Mouse (Mus musculus) frontal cortex, postnatal 14 days (tissue): ENCODE data around the gene Frmd4b.
"Not testable (repeated sequence)": the region's sequence is repeated elsewhere in the genome, so short reads cannot be mapped to it uniquely, and the experiment has no call there.

ENCODE experiments used
- DNase-seq, 2 experiments: peaks; one replicate each; pipeline ENCODE4 v3.0.0; 2022; ENCODE audit warnings: low spot score in 2 of 2

Gene Frmd4b

DNA sequence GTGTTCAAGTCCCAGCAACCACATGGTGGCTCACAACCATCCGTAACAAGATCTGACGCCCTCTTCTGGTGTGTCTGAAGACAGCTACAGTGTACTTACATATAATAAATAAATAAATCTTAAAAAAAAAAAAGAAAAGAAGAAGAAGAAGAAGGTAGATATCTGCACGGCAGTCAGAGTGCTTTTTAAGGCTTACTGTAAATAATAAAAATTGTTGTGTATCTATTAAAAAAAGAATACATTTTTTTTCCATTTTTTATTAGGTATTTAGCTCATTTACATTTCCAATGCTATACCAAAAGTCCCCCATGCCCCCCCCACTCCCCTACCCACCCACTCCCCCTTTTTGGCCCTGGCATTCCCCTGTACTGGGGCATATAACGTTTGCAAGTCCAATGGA lies 259.7 kb downstream of the Frmd4b start:
- DNase-seq = not testable (repeated sequence)

DNA sequence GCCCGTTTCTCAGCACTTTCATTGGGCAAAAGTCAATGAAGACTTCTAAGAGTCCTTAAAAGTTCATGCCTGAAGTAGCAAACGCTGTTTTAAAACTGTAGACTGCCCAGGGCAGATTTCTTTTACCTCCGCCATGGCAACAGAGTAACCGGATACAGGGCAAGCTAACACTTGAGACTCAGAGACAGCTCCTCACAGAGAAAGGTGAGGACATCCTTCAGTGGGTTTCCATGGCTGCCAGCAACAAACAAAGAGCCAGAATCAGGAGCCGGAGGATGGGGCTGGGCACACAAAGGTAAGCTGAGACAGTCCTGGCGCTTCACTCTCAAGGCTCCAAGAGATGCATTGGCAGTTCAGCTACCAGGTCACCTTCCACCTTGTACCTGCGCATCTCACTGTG lies 260.7 kb downstream of the Frmd4b start:
- no peak for DNase-seq

DNA sequence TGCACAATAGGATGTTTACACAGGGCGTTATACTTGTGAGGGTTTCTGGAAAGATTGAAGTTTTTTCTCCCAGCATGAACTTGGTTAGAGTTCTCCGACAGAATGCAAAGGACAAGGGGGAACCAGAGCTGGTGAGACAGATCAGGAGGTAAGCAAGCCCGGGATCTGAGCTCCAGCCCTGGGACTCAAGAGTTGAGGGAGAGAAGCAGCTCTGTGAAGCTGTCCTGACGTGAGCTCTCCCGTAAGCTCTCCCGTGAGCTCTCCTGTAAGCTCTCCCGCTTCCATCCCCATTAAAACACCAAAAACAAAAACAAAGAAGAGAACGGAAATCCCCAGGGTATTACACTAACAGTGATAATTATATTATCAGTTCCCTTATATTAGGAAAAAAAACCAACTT lies 262.2 kb downstream of the Frmd4b start:
- DNase-seq = no peak

DNA sequence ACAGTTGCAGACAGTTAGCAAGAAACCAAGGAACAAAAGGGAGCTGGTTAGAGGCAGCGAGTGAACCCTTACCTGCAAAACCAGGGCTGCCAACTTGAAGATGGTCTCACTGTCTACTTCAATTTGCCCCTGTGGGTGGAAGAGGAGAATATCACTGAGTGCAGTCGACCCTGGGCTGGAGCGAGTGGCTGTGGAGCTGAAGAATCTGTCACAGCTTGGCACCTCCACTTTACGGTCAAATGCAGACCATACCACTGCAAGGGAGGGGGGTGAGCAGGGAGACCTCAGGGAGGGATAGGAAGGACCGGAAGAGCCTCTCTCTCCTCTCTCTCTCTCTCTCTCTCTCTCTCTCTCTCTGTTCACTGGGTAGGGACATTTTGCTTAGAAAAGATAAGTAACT lies 263.4 kb downstream of the Frmd4b start:
- no peak for DNase-seq

DNA sequence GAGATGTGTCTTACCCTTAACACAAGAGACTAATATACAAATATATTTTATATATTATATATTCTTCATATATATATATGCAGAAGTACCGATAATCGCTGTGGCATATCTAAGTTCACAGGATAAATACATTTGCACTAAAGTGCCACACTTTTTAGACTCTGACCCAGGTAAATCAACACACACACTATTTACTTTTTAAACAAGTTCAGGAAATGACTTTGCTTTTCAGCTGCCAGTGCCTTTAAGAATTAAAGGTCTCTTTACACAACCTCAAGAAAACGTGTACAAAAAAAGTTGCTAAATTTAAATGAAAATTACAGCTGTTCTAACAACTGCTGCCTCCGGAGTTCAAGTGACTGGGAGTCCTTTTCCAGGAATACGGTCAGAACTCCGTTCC lies 264.0 kb downstream of the Frmd4b start:
- no peak for DNase-seq

DNA sequence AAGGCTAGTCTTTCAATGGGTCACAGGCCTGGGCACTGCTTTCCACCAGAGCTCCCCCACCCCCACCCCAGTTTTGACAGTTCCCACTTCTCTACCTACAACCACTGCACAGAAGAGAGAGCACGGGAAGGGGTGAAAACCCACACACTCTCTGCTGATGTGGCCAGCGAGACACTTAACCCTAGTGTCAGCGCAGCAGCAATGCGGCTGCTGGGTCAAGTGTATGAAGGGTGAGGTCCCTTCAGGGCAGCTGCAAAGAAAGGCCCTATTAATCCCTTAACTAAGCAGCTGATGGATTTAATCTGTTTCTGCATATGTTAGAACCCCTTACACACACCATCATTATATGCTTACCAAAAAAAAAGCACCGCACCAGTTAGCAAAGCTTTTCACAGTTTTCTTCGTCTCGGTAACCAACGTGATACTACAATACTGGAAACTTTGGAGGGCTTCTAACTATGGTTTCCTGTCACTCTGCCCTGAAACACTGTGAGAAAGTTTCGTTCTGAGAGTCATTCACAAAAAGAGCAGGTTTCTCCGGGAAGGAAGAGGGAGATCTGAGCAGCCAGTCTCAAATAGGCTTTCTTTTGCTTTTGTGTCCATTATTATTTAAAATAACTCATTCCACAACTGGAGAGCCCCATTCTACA lies 264.7 kb downstream of the Frmd4b start:
- DNase-seq = no peak

DNA sequence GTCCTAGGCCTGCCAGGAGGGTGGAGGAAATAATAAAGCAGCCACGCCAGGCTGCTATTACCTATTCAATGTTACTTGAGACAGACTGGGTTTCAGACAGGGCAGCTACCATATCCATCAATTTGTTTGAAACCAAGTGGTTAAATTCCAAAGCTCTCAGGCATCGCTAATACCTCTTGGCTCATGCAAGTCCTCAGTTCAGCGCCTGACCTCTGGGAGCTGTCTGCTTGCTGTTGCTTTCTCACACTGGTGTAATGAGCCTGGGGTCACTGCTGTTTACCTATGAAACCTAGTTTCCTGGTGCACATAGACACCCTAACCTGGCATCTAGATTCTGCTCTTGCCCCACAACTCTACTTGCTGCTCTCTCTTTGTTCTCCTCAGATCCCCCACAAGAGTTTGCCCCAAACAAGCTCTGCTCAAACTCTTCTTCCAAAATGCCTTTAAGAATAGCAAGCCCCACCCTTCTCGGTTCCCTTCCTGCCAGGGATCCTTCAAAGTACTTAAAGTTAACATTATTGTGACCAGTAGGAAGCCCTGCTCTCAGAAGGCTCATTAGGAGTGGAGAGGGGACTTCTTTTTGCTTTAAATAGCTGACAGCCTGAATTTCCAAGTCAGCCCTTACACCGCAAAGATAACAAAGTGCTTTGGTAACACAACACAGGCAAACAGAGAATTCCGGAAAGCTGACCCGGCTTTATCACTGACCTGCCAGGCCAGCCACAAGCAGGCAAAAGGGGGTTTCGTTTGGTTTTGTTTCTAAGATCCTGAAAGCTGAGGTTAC lies 267.8 kb downstream of the Frmd4b start:
- no peak for DNase-seq

DNA sequence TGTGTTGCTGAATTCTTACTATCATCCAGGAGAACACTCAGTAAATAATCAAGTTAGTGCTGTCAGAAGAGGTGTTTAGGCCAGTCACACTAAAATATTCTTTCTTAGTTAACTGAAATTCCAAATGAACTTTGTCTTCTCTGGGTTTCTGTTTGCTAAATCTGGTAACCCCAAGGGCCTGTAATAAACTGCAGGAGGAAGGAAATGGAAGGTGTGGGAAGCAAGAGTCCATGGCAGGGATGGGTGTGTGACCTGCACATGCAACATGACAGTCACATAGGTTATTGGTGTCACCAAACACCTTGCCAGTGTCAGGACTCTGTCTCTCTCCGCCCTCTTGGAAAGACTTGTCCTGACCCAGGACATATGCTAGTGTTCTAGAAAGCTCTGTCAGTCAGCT lies 270.4 kb downstream of the Frmd4b start:
- no peak for DNase-seq

DNA sequence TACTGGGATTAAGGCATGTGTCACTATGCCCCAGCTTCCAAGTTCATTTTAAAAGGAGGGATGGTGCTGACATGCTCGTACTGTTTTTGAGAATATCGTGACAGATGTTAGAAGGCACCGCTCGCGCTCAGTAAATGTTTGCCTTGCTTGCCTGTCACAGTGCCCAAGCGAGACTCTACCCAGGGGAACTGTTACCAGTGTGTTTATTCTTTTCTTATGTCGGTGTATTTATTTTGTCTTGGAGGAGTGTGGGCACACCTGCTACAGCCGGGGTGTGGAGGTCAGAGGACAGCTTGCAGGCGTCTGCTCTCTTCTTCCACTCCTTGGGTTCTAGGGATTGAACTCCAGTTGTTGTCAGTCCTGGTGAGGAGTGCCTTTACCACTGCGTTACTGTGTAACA lies 270.8 kb downstream of the Frmd4b start:
- no peak for DNase-seq

DNA sequence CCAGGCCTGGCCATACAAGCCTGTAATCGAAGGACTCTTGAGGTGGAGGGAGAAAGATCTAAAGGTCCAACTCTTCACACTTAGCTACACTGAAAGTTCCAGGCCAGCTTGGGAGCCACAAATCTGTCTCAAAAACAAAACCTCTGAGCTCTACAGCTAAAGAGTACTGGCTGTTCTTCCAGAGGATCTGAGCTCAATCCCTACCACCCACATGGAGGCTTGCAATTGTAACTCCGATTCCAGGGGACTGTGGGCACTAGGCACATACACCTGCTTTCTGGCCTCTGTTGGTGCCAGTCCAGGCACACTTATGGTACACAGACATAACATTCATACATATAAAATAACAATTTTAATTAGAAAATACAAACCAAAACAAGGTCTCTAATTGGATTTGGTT lies 271.4 kb downstream of the Frmd4b start:
- no peak for DNase-seq

DNA sequence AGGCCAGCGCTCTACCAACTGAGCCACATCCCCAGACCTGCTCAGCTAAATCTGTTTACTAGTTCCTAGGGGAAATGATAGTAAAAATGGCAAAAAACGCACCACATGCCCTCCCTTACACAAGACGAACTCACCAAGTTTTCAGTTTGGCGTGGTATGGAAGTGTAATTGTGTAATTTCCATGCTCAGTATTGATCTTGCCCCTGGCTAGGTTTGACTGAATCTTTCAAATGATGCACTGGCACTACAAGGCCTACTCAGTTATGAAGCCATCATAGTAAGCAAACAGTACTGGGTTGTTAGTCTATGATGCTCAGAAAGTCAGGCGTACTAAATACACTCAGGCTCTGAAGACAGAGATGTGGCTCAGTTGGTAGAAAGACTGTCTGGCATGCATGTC lies 275.2 kb downstream of the Frmd4b start:
- no peak for DNase-seq

DNA sequence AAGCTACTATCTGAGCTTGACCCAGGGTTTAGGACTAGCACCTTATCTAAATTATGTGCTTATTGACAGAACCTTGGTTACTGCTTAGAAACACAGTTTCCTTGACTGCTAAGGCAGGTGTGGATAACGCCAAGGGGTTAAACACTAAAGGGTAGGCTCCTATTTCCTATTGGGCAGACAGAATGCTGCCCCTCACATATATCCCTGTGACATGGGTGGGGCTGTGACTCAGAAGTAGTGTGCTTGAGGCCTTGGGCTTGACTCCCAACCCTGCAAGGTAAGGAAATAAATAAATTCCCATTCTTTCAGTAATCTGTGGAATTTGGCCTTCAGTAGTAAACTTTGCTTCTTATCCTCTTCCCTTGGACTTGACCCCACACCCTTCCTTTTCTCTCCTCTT lies 275.7 kb downstream of the Frmd4b start:
- no peak for DNase-seq

DNA sequence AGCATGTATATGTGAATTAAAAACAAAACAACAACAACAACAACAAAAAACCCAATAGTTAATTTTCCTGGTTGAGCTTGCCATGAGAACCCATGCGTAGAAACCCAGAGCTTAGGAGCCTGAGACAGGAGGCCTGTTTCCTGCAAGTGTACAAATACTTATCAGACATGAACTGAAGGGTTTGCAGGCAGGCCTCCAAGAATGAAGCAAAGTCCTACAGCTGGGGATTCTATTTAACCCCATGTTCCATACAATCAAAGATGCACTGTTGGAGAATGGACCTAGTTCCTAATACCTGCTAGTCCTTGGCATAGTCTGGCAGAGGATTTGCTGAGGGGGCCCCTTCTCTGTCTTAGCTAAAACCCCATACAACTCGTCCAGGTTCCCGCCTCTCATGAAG lies 276.2 kb downstream of the Frmd4b start:
- DNase-seq = no peak

DNA sequence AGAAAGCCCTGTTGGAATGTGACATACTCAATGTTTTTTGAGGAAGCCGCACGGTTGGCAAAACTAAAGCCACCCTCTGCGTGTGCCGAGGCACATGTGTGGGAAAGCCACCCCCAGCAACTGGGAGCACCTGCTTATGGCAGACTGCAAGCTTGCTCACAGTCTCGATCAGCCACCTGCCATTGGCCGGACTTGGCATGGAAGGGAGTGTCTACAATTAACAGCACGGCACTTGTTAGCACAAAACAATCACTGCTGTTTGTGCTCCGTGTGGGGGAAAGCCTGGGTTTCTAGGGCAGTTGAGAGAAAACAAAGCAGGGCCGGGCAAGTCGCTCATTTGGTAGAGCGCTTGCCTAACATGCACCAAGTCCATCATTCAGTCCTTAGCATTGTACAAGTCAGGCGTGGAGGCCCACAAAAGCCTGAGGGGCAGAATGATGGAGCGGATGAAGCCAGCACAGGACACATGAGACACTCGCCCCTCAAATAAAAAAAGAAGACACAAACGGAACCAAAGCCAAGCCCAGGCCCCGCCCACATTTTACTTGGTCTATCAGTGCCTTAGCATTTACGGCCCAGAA lies 277.0 kb downstream of the Frmd4b start:
- no peak for DNase-seq

DNA sequence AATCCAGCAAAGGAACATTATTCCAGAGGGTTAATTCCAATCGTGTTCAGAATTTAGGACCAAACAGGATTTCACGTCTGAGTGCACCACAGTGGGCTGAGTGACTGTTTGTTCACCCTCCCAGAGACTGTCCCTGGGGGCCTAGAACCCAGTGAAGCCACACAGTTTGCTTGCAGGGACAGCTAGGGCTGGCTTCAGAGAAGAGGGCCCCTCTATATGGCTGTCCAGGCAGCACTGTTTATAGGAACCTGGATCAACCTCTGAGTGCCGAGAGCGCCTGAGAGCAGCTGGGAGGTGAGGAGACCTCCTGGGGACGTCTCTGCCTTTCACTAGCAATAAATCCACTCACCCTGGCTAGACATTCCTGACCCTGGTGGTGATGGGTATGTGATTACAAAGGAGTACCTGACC lies 278.1 kb downstream of the Frmd4b start:
- no peak for DNase-seq

DNA sequence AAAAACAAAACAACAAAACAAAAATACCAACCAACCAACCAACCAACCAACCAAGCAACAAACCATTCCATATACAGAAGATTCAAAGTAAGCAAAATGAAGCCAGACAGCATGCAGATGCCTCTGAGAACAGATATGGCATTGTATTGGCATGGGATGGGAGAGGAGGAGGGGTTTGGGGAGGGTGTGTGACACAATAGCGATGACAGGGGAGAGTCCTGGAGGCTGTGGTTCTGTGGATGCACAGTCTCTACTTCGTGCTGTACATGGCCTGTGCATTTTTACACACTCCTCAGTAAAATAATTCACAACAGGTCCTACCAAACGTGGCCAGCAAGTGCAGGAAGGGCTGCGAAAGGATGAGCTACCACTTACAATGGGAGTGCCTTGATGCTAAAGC lies 278.5 kb downstream of the Frmd4b start:
- no peak for DNase-seq

DNA sequence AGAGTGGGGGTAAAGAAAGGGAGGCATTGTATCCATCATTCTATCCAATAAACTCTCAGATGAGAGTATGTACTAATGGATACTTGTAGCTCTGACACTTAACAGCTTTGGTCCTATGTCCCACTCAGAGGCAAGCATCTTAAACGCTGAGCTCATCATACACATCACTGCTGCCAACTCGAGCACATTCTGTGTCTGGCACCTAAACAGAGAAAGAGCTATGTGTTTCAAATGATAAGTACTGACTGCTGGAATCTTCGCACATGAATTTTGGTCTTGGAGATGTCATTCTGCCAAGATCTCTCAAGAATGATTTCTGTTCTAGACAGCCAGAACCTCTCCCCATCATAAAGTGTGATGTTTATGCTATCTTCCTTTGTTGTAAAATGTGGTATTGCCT lies 284.0 kb downstream of the Frmd4b start:
- no peak for DNase-seq

DNA sequence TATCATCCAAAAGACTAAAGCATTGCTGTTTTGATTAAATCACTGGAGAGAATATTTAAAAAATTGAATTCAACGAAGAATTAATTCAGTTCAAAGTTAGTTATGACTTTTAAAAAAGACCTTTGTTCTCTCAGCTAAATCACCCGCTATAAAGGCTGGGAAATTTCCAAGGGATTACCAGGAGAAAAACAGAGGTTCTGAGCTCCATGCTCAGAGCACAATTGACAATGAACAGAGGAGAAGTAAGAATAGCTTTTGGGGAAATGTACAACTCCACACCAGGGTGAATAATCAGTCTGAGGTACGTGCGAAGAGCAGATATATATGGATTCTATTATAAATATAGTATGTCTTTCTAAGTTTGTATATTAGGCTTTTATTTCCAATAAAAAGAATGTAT lies 293.4 kb downstream of the Frmd4b start:
- no peak for DNase-seq

DNA sequence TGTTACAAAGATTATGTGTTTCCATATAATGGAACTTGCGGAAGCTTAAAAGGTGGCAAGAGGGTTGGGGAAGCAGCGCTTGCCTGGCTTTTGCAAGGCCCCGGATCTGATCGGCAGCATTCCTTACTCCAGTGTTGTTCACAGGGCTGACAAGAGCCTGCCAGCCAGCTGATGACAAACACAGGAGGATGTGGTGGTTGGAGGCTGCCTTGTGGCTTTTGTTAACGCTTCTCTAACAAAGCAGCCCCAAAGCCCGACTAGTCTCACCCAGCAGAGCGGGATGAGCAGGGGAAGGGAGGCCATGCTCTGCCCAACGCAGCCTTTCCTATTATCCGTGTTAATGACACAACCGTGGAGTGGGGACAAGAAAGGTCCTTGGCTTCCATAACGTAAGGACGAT lies 295.2 kb downstream of the Frmd4b start:
- no peak for DNase-seq

DNA sequence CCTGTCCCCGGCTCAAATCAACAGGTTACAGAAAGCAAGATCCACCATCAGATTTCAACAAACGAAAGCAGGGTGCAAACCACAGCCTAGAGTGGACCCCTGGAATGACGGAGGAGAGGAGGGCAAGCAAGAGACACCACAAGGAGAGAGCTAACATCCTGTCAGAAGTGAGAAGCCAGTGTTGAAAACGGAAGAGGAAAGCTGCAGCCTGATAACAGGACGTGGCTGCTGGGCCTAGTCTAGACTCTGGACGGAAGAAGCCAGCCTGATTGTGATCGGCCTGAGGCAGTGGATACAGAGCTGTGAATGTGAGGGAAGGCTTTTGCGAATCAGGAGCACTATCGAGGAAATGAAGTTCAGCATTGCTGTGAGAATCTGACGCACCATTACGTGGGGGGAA lies 296.2 kb downstream of the Frmd4b start:
- no peak for DNase-seq

DNA sequence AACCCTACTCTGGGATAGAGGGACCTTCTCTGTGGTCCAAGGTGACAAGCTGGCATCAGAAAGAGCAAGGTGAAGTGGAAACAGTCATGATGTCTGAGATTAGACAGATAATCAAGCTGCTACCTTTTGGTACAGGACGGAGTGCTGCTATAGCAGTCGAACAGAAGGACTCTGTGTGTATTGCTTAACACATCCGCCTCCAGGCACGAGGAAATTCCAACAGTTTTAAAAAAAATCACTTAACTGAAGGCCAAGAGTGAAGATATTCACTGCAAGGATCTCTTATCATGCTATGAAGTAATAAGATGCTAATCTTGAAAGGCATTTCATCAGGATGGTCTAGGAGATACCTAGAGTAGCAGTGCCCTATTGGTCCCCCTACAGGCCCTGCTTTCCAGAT lies 298.3 kb downstream of the Frmd4b start:
- DNase-seq = no peak

DNA sequence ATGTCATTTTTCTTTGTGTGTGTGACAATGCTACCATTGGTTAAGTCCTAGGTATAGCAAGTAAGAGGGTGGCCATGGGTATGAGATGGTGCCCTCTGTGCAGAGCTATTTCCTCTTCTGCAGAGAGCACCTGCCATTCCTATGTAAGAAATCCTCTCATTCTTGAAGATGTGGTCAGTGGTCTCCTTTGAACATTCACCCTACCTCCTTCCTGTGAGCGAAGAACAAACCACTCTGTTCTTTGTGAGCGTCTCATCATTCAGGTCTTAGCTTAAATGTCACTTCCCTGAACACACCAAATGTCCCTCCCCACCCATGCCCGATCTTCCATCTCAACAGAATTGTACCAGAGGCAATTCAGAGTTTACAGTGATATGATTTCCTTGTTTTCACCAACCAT lies 299.4 kb downstream of the Frmd4b start:
- DNase-seq = no peak

DNA sequence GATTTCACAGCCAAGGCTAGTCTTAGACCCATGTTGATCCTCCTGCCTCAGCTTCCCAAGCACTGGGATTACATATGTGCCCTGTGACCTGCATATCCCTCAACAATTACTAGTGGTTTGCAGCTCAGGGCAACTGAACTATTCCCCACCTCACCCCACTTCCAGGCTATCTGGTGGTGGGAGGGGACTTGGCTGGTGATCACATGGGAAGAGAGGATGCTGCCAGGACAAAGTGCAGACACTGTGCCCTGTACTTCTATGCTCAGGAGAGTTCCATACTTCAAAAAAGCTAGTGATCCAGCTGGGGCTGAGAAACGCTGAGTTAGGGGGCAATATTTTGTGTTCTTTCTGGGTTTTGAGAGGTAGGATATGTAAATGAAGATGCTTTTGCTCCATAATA lies 300.6 kb downstream of the Frmd4b start:
- DNase-seq = no peak
